Mouse (Mus musculus) adipocyte (in vitro differentiated cells): ENCODE data around the gene Ric1.

Experiments used
- DNase-seq: peaks from one replicate; pipeline ENCODE4 v3.0.0-alpha.2; 2016; ENCODE audit warnings: low spot score

Ric1 gene

DNA sequence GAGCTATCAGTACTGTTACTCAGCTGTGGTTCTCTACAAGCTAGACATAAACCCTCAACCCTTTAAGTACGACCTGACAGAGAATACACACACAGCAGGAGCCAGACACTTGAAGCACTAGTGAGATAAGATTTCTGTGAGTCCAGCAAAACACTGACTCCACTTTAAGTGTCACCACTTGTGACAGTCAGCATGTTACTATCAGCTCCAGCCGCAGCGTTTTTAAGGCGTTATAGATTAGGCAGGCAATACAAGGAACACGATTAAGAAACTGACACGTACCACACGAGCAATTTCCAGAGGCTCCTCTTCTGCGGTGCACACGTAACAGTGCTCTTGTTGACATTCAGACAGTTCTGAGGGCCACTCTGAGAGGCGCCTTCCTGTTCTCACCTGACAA lies 88.8 kb downstream of the Ric1 start:
- DNase-seq: no peak

GRCm38 (mm10) chr19:29612102-29612501 lies 90.0 kb downstream of the Ric1 start:
- DNase-seq: no peak

- peak; percentile 53 for DNase-seq
Observed at GRCm38 (mm10) chr19:29641055-29641454, 119.0 kb downstream of the Ric1 start.

- DNase-seq: no peak
Observed at GRCm38 (mm10) chr19:29641510-29641909, 119.4 kb downstream of the Ric1 start.

DNA sequence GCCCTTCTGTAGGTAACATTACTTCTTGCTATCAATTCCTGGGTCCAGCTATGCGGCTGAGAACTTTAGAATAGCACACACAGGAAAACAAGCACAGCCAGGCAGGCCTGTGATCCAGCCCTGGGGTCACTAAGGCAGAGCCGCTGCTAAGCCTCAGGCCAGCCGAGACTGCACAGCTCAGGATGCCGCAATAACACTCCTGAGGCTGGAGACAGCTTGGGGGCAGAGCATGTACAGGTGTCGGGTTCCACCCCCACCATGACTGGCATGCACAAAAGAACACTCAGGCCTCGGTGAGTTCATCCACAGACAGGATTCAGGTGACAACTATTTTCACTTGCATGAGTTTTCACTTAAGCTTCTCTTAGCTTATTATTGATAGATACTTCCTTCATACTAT lies 120.1 kb downstream of the Ric1 start:
- DNase-seq: no peak

DNA sequence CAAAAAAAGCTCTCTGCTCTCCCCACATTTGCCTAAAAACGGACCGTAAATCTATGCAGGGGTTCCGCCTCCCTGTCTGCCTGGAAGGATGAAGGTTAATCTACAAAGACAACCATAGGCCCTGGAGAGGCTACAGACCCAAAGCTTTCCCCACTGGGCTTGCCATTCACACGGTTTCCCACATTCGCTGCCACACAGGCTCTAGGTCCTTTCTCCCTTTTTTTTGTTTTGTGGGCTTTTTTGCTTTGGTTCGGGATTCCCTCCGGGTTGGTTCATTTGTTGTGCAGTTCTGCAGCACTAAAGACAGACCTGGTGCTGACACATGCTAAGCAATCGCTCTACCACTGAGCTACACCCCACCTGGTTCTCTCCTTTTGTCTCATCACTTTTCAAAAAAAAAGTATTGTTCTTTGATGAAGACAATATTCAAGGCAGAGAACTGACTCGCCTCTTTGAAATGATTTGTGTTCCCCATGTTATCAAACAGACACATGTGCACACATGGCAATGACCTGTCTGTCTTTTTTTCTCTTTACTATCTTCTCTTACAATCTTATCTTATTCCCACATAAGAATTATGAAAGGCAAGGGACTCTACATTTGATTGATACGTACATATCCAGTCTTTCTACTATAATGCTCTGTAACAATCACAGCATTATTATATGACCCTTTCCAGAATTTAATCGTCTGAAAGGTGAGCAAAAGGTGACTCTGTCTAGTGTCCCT lies 121.3 kb downstream of the Ric1 start:
- DNase-seq: no peak

GRCm38 (mm10) chr19:29644747-29645146 lies 122.7 kb downstream of the Ric1 start:
- no peak for DNase-seq

DNA sequence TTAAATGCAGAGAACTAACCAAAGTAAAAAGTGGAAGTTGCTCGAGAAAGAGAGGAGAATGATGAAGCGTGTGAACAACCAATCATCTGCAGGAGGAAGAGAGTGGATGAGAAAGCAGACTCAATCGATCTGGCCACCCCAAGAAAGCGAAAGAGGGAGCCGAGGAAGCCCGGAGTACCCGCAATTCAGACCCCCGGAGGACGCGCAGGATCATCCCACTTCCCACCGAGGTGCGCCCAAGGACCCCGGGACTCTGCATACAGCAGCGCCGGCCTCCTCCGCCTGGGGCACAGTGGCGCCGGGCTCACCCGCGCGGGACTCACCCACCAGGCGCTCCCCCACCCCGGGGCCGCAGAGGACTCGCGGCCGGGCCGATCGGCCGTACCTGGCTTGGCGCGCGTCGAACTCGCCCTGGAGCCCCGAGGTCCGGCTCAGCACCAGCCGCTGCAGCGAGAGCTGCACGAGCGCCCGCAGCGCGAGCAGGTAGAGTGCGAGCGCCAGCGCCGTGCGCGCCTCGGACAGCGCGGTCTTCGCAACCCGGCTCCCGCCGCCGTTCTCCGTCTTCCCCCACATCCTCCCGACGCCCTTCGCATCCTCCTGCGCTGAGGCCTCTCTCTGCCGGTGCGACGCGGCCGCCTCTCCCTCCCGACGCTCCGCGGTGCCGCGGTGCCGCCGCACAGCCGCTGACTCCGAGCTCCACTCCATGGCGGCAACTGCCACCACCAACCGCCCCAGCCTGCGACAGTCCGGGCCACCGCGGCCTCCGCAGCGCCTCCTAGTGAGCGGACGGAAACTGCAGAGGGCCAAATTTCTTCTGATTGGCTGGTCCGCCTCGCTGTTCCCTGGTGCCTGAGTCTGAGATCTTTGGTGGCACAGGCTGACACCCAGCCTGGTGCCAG lies 125.8 kb downstream of the Ric1 start, which contains the start of gene Ermp1:
Ermp1 (minus strand) TSS at position 765 of the 899 bp plus-strand sequence.
- DNase-seq: peak; percentile 95

GRCm38 (mm10) chr19:29648550-29648914 lies 126.5 kb downstream of the Ric1 start:
- no peak for DNase-seq

DNA sequence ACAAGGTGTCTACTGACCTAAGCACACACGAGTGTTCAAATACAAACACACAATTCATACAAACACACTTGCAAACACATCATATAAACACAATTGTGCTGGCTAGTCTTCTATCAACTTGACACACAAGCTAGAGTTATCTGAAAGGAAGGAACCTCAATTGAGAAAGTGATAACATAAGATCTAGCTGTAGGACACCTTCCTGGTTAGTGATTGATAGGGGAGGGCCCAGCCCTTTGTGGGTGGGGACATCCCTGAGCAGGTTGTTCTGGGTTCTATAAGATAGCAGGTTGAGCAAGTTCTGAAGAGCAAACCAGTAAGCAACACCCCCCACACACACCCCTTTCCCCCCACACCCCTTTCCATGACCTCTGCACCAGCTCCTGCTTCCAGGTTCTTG lies 127.6 kb downstream of the Ric1 start:
- no peak for DNase-seq

- no peak for DNase-seq
Observed at GRCm38 (mm10) chr19:29653768-29654265, 131.7 kb downstream of the Ric1 start.

DNA sequence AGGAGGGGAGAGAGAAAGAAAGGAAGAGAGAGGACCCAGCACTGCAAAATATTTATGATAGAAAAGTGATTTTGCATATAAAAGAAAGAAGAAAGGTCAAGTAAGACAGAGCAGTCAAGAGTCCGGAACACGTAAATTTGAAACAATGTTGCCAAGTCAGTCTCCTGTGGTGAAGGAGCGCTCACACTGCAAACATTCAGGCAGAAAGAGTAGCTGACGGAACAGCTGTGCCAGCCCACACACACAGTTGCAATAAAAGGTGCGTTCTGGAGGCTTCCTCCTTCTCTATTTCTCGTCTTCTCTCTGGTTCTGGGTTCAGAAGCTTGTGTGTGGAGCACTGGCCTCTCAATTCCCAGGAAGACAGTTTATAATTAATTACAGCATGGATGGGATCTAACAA lies 133.1 kb downstream of the Ric1 start:
- no peak for DNase-seq

DNA sequence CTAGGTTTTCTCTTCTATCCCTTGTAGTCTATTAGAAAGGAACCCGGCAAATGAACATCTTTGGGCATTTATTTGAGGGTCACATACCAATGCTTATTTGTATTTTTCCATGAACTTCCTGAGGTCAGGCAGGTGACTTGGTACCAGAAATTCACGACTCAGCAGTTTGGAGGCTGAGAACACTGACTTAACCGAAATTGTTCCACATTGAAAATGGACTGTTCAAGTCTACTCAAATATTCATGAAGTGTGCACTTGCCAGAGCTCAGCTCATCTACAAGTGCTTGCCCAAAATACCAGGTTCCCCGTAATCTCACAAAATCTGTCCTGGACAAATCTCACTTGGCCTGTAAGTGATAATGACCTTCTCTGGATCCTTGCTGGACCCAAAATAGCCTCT lies 133.9 kb downstream of the Ric1 start:
- DNase-seq: no peak
